Mouse (Mus musculus) T-cell, adult 2 months (primary cell): ENCODE data around the gene Mmrn1.
"Not testable (repeated sequence)": the region's sequence is repeated elsewhere in the genome, so short reads cannot be mapped to it uniquely, and the experiment has no call there.

ENCODE experiments used
- DNase-seq: peaks from one replicate; pipeline ENCODE4 v3.0.0; 2022; ENCODE audit warnings: low spot score

Gene Mmrn1

DNA sequence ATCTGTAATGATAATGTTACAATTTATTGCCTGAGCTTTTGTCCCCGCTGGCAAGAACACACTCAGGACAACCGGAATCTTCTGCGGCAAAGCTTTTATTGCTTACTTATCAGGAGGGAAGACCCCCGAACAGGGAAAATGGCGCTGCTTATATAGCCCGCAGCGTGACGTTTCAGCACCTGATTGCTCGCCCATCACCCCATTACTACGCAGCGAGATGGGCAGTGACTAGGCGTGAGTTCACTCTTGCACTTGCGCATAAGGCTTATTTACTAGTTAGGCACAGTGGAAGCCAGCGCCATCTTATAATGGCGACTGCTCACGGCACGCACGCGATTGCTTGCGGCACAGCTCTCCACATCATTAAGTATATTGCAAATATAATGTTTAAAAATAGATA lies at the start of gene Mmrn1:
Mmrn1 (plus strand) TSS at position 301 of the 400 bp plus-strand sequence.
- not testable (repeated sequence) for DNase-seq

DNA sequence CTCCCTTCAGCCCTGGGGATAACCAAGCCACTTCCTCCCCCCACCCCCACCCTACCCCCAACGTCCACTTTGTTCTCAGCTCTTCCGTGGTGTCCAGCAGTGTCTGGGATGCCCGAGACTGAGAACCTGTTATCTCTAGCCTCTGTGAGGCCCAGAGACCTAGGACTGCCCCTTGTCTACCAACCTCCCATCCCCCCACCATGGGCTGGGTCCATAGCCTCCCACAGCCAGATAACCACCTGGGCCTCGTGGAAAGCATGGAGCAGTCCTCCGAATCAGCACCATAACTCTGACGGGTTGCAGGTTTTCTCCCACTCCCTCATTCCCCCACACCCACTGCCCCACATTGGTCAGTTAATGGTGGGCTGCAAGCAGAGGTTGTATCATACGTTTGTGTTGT lies 44.4 kb upstream of the Mmrn1 start:
- no peak for DNase-seq

DNA sequence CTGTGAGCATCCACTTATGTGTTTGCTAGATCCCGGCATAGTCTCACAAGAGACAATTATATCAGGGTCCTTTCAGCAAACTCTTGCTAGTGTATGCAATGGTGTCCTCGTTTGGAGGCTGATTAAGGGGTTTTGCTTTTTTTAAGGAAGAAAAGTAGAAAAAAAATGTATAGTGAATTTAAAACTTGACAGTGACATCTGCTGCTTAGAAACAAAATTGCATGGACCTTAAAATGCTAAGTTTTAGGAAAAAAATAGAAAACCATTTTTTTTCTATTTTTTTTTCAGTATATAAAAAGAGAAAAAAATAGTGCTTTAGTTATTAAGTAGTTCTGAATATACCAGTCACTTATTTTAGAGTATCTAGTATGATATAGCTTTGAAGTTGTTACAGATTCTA lies 43.2 kb upstream of the Mmrn1 start:
- DNase-seq: no peak

DNA sequence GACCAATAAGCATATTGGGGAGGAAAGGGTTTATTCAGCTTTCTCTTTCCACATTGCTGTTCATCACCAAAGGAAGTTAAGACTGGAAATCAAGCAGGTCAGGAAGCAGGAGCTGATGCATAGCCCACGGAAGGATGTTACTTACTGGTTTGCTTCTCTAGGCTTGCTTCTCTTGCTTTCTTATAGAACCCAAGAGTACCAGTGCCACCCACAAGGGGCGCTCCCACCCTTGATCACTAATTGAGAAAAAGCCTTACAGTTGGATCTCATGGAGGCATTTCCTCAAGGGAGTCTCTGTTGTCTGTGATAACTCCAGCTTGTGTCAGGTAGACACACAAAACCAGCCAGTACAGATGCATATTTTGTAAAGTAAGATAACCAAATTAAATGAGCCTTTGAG lies 17.5 kb upstream of the Mmrn1 start:
- DNase-seq: no peak

DNA sequence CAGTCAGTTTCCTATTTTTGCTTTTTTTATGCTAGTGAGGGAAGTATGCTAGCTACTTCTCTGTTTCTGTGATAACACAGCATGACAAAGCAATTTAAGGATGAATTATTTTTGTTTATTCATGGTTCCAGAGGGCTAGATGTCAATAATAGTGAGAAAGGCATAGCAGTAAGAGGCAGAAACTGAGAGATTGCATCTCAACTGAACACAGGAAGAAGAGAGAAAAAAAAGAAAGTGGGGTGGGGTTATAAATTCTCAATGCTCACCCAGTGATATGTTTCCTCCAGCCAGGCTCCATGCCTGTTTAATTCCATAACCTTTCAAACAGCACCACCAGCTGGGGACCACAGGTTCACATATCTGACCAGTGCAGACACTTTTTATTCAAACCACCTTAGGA lies 6.6 kb downstream of the Mmrn1 start:
- DNase-seq: no peak

DNA sequence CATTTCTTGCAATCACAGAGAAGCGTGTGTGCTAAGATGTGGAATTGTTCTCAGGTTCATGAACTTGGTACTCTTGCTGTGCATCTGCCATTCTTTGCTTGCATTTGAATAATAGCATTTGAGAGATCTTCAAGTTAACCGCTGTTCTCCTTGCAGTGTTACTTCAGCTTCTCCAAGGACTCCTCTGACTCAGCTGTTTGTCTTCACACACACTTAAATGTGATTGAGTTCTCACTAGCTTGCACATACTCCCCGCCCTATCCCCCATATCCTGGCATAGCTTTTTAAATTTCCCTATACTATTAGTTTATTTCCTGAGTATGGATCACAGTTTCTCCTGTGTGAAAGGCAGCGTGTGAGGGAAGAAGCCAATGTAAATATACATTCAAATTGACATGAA lies 10.1 kb downstream of the Mmrn1 start:
- no peak for DNase-seq

DNA sequence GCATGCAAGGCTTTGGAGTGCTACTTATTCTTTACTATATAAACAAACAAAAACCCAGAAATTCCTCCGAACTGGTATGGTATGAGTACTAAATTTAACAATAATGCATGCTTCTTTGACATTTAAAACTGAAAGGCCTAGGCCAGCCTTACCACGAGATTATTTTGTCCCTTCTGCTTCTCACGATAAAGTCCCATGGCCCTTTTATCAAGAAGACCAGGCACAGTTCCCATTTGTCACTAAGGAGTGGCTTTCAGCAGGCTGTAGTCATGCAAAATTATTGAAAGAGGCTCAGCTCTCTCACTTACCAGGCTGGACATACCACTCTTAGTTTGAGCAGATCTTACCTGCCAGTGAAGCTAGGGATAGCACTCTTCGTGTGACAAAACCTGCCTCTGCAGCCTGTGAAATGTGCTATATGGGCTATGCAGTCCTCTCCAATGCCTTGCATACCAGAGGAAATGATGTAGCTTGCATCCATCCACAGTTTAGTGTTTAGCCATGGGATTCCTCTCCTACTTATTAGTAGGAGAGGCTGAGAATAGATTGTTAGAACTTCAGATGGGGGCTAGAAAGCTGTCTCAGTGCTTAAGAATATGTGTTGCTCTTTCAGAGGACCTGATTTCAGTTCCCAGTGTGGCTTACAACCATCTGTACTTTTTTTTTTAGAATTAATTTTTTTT lies 10.8 kb downstream of the Mmrn1 start:
- no peak for DNase-seq

DNA sequence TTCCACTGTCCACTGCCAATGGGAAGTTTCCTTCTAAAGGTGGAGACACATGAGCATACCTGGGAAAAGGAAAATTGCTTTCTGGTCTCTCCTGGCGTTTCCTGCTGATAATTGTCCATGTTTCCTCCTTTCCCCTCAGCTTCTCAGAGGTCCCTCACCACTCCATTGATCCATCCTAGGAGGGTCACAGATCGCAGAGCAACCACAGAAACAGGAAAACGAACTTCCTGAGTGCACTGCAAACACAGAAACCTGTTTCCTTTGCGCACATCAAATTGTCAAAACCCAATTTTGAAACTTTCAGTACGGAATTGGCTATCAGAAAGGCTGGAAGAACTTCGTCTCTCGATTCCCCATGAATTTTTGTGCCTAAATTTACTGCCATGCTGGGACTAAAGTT lies 19.4 kb downstream of the Mmrn1 start:
- DNase-seq: no peak

DNA sequence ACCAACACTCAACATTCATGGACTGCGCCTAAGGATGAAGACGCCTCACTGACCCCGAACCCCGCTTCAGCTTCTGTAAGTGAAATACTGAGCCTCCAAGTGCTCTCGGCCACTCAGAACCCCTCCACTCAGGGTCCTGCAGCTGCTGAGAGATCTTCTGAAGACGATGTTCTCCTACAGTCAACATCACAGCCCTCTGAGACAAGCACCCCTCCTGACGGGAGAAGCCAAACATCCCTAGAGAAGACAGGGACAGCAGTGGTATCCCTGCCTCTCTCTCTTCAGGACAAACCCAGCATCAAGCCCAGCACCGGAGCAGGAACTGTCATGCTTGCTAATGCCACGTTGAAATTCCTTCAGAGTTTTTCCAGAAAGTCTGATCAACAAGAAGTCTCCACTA lies 19.8 kb downstream of the Mmrn1 start:
- DNase-seq: no peak

DNA sequence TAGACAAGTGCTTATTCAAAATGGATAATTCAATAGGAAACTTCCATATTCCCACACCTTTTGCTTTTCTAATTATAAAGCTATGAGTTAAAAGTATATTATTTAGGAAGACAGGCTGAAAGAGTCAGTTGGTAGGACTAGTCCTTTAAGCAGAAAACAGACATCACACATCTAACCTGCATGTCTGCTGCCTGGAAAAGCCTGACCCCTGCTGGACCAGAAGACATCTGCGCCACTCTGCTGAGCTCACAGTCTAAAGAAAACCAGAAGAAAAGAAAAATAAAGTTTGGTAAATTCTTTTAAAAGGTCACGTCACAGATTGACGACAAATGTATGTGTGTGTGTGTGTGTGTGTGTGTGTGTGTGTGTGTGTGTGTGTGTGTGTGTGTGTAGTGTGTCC lies 25.6 kb downstream of the Mmrn1 start:
- no peak for DNase-seq

DNA sequence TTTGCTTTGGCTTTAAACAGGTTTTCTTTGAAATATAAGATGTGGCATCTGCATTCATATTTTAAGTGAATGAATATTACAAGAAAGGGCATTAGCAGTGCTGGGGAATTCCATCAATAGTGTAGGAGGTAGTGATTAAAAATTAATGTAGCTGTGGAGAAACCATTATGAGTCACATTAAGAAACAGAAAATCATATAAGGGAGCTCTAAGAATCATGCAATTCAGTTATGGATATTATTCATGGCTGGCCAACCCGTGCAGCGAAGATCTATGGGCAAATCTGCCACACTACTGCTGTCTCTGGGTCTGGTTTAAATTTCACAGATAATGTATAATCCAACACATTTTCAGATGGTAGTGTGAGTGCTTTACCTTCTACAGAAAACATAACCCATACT lies 36.5 kb downstream of the Mmrn1 start:
- DNase-seq: no peak

DNA sequence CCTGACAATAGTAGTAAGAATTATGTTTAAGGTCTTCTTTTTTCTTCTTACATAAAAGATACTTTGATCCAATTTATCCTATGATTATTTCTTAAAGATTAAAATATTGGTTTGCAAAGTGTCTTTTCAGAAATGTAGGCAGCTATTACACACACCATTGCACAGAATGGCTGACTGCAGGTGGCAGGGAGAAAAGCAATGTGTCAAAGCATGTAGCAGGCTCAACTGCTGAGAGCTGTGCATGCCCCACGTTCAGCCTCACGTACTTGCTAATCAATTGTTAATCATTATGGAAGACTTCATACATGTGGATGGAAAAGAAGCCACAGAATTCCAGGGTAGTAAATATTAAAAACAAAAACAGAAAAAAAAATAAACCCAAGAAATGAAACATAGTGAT lies 37.1 kb downstream of the Mmrn1 start:
- DNase-seq: no peak

DNA sequence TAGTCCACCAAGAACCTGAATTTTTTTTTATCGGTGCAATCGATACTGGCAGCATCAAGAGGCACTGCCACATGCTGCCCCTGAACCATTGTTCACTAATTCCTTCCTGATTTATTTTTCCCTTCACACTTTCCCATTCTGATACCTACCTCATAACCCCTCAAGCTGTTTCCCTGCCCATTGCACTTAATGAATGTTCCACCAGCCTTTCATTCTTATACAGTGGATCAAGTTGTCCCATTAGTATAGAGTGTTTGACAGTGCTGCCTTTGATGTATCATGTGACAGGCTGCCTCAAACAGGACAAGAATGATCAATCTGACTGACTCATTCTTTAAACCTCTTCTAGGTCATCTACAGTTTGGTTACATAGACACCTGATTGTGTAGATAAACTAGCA lies 37.9 kb downstream of the Mmrn1 start:
- no peak for DNase-seq

DNA sequence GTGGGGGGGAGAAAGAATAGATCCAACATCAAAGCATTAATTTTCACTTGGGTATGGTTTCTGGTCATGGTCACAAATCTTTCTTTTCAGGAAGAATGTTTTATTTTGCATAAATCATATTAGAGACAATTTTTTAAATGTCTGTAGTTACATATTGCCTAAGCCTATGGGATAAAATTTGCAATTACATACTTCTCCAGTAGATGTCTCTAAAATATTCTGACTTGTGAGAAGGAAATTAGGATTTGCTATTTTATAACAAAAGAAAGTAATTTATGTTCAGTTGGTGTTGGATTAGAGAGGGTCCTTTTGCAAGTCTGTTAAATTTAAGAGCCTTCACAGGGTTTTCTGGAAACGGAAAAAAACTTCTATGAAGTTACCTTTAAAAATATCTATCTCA lies 39.0 kb downstream of the Mmrn1 start:
- no peak for DNase-seq

DNA sequence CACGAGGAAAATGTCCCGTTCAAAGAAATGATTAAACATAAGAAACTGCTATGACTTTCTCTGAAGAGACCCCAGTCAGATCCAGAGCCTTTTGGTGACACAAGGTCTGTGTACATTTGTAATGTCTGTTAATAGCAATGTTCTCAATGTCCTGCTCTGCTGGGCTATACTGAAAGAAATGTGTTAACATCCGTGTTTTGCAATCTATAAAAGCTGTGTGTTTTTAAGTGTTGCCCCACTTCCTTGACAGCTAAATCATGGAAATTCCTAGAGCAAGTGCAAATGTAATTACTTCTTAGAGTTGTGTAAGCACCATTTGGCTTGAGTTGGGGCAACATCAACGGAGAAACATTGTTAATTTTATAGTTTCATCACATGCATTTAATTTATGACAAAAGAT lies 42.2 kb downstream of the Mmrn1 start:
- DNase-seq: no peak

DNA sequence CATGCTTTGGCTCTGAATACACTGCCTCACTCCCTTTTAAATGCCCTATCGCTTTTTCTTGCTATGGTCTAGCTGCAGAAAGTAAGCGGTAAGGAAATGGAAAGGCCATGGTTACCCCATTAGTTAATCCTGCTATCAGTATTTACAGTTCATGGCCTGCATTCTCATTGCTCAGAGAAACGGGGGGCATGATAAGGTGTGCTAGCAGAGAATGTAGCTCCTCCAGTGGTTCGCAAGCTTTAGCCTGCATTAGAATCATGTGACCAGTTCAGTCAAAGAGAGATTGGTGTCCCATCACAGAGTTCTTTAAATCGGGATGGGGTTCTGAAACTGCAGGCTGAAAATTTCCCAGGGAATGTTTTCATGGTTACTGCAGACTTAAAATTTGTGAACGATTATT lies 44.6 kb downstream of the Mmrn1 start:
- DNase-seq: no peak

DNA sequence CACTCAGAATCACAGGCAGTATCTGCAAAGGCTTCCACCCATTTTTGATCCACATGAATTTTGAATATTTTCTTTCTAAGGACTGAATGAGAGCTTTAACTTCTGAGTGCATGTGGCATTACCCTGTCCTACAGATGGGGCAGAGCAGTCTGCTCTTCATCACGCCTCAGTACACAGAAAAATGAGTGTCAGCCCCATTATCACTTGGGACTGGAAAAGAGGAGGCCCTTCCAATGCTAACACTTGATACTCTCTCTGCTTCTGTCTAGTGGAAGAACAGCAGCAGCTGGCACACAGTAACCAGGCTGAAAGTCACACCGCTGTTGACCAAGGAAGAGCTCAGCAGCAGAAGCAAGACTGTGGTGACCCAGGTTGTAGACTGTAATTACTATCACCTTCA lies 46.0 kb downstream of the Mmrn1 start:
- no peak for DNase-seq

DNA sequence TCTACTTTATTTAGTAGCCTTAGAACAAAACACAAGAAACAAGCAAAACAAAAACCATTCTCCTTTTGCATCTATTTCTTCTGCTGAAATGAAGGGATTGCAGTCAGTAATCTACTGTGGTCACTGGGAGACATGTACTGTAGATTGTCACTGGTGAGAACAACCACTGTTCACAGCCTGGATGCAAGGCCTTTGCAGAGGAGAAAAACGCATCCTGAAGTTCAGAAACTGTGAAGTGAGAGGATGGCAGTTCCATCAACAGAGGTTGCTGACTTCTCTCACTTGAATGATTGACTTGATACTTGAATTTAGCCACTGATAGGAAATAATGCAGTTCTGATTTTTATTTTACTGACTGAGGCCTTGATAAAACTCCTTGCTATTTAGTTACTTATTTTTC lies 53.8 kb downstream of the Mmrn1 start:
- no peak for DNase-seq

DNA sequence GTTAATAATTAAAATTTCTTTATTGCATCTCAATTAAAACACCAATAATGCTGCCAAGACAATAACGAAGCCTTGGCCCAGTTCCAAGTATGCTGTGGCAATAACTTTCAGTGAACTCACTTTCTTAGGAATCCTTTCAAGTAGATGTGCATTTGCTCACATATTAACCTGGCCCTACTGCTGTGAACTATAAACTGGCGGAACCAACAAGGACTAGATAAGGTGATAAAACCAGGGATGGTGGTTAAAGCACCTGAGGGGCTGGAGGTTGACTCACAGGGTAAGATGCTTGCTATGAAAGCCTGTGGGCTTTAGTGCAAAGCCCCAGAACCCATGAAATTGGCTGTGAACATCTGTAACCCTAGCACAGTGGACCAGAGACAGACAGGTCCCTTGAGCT lies 54.3 kb downstream of the Mmrn1 start:
- DNase-seq: no peak

DNA sequence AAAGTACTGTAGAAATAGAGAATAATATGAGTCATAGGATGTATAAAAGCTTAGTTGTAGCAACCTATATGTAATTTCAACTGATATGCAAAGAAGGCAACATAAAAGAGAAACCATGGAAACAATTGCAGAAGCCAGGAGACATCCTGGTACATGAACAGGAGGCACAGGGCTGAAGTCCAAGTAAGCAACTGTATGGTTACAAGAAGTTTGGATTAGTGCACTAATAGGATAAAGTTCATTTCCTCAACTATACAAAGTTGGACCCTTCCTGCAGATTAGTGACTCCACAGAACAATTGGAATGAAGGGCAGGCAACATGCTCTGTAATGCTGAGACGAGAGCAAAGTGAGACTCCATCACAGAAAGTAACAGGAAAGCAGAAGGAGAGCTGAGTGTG lies 59.6 kb downstream of the Mmrn1 start:
- DNase-seq: no peak

DNA sequence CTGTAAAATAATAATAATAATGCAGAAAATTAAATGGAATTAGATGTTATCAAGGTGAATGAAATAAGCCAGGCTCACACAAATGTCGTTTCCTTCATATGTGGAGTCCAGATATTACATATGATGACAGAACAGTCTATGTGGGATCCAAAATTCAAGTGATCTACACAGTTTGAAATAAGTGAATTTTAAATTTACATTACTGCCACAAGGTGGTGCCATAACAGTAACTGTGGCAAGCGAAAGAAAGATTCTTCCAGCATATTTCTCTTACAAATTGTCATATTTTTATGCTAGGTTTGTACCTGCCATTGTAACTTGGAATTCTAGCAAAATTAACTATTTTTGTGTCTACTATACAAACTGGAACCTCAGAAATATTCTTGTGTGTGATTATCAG lies 61.1 kb downstream of the Mmrn1 start:
- DNase-seq: no peak

DNA sequence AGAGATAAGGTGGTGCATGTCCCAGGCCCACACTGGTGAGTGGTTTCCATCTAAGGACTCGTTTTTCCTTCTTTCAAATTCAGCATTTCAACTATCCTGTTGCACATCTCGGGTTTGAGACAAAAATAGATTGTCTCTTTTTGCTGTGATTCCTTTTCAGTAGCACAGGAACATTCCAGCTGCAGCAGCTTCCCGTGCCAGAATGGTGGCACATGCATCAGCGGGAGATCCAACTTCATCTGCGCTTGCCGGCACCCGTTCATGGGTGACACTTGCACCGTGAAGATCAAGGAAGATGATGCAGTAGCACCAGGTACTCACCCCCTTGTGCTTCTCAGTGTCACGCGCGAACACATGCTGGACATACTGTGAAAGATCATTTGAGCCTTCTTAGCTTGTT lies 62.1 kb downstream of the Mmrn1 start:
- DNase-seq: no peak

DNA sequence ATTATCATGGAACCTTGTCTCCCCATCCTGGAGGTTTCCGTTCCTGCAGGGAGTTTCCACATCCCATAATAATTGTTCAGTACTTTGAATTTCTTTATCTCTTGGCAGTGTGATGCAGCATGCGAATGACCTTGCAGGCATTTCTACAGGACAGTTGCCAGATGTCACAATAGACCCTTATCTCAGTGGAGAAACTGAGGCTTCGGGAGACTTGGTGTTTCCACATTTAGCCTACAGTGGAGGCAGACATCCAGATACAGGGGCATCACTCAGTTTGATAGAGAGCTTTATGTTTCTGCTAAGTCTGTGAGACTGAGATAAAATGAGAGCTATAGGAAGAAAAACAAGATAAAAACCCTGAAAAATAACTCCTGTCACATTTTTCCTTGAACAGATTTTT lies 63.0 kb downstream of the Mmrn1 start:
- no peak for DNase-seq

DNA sequence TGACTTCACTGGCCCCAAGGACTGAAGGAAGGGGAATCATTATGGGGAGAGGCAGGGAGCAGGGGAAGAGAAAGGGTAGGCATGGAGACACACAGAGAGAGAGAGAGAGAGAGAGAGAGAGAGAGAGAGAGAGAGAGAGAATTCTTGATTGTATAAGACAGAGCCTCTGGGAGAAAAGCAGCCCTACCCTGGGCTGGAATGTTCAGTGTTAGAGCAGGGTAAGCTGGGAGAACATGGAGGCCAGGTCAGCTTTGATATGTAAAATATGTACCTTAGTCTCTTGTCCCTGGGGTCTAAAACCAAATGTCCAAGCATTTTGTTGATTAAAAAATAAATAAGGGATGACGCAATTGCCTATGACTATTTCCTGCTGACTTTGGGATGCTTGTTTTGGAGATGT lies 67.6 kb downstream of the Mmrn1 start:
- no peak for DNase-seq
